Mouse (Mus musculus) mouse embryonic stem cell (cell line): ENCODE results near the gene Washc4.

ENCODE experiments used
- in situ Hi-C, 2 experiments: fragments of 300-500 bp; cut with MboI; formaldehyde crosslinking; loops; 1 replicate in 1 of 2; 3 replicates in 1 of 2; pipeline ENCODE4 v1.14.3; 2019 to 2020; ENCODE audit warnings: low sequenced_read_pairs in 2 of 2, low pct_unique_long_range_greater_than_20kb in 1 of 2, mixed read lengths in 1 of 2; ENCODE audit not compliant: unreplicated experiment in 1 of 2

The Washc4 gene

DNA sequence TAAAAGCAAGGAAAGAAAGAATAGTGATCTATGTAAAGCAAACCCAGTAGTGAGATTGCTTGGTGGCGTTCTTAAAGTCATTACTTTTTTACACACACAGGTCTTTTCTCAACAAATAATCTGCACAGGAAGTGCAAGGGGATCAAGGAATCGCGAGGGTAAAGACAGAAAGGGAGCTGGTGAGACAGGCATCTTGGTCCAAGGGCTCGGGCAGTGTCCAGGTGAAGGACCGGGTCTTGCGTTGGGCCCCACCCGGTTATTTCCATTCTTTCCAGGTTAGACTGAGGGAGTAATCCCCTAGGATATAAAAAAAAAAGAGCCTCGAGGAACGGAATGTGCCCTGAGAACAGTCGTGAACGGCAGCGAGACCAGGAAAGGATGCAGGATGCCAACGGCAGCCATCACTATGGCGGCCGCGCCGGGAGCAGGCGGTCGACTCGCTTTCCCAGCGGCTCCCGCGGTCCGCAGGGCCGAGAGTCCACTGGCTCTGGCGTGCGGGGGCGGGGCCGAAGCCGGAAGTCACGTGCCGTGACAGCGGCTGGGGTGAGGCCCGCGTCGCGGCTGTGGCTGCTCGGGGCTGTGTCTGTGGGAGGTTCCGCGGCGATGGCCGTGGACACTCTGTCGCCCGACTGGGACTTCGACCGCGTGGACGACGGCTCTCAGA lies at the start of gene Washc4:
TSS of gene Washc4 (plus strand) at position 314 of the 664 bp plus-strand sequence.
- in situ Hi-C loops: loop anchor here in 1 of 2 experiments (25.0 kb wide), 1 partner anchor 631 kb away; no protein-coding TSS in a partner anchor

DNA sequence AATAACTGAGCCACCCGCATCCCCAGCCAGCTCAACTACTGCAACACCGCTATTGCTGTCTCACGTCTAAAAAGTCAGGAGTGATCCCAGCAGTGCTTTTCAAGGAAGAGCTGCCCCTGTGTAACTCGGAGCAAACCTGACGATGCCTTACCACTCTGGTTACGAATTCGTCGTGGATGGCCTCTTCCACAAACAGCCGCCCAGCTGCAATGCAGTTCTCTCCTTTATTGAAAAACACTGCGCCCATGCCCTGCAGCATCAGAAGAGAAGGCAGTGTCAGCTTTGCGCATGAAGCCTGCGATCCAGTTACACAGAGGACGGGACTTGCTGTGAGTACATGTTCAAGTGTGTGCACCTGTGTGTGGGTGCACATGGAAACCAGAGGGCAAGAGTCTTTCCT lies 46.2 kb upstream of the Washc4 start:
- in situ Hi-C loops: loop anchor here in 1 of 2 experiments (10.0 kb wide), 1 partner anchor 263 kb away; no protein-coding TSS in a partner anchor

DNA sequence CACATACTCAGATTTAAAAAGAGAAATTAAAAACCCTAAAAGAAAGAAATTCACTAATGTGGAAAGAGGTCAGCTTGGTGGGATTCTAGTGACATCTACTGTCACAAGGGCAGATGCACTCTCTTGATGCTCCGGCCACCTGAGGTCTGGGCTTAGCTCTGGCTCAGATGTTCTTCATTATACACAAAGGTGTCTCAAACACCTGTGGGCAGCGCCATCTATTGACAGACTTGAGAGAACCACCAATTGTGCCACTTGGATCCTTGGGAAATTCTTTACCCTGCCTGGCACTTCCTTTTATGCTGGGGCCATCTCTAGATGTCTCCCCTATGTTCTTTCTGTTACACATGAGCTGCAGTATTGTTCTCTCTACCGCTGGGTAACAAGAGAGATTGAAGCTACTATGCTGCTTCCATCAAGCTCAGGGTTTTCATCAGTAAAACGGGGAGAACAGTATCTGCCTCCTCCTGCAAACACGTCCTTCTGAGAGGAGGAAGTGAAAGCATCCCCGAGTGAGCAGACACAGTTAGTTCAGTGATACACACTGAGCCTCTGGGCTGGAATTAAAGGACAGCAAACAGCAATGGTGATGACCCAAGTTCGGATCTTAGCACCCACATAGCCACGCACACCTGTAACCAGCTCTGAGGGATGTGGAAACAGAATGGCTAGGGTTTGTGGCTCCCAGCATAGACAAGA lies 34.4 kb upstream of the Washc4 start:
- in situ Hi-C loops: loop anchor here (10.0 to 25.0 kb wide), 2 partner anchors 274 to 597 kb away; no protein-coding TSS in a partner anchor

DNA sequence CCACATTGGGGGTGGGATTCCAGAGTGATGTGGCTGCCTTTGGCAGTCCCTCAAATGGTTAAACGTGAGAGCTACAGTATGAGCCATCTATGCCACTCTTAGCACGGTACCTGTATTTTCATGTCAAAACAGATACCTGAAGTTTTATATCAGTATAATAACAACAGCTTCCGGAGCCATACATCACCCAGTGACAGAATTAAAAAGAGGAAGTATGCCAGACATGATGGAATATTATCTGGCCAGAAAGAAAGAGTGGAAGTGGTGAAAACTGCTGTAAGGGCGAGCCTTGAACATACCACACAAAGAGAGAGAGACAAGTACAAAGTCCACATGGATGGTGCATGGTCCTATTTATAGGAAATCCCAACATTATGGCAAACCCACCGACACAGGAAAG lies 32.2 kb upstream of the Washc4 start:
- in situ Hi-C loops: loop anchor here in 1 of 2 experiments (25.0 kb wide), 1 partner anchor 599 kb away; no protein-coding TSS in a partner anchor

DNA sequence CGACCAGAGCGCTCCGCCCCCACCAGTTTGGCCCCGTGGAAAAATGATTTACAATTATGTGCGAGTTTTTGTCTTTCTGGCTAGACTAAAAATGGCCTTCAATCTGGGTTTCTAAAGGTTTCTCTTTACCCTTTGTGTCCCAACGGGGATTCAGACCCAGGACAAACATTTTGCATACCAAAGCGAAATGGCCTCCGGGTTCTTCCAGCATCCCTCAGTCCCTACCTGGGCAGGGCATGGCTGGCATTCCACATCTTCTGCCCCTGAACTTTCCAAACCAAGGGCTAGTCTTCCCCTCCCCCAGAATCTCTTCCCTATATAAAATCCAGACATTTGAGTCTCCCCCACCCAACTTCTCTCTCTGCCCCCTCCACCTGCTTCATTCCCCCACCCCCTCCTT lies 29.8 kb upstream of the Washc4 start:
- in situ Hi-C loops: loop anchor here in 1 of 2 experiments (25.0 kb wide), 1 partner anchor 601 kb away; no protein-coding TSS in a partner anchor

DNA sequence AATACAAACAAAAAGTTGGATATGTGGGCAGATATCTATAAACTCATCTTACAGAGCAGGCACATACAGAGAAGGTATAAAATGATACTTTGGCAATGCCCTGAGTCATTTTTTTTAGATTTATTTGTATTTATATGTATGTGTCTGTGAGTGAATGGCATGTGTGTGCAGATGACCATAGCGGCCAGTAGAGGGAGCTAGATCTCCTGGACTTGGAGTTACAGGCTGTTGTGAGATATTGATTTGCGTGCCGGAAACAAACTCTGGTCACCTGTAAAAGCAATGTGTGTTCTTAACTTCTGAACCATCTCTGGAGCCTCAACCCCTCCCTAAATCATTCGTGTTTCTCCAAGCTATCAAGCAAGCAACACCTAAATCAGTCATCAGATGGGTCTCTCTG lies 22.6 kb upstream of the Washc4 start:
- in situ Hi-C loops: loop anchor here in 1 of 2 experiments (25.0 kb wide), 1 partner anchor 609 kb away; no protein-coding TSS in a partner anchor

DNA sequence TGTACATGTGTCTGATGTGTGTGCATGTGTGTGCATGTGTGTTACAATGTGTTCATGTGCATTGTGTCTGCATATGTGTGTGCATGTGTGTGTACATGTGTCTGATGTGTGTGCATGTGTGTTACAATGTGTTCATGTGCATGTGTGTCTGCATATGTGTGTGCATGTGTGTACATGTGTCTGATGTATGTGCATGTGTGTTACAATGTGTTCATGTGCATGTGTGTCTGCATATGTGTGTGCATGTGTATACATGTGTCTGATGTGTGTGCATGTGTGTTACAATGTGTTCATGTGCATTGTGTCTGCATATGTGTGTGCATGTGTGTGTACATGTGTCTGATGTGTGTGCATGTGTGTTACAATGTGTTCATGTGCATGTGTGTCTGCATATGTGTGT lies 19.3 kb upstream of the Washc4 start:
- in situ Hi-C loops: loop anchor here in 1 of 2 experiments (25.0 kb wide), 1 partner anchor 612 kb away; no protein-coding TSS in a partner anchor

DNA sequence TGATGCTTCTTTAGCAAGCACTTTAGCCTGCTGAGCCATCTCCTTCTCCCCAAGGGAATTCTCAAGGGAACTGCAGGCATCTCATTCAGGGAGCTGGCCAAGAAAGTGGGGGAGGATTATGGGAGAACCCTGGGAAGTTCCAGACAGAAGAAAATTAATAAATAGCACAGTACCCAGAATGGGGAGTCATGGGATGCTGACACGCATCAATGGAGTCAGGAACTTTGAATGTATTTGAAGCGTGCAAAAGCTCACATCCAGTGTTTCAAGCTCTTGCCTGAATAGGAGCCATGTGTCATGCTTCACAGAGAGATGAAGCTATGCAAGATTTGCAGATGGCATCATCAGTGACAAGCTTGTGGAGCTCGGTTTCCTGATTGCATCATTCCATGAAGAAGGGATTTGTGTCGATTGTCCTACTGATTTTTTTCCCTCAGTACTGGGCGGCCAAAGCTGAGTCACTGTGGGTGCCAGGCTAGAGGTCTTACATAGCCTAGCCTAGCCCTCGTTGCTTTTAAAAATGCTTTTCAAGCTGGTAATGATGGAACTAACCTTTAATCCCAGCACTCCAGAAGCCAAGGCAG lies 13.1 kb upstream of the Washc4 start:
- in situ Hi-C loops: loop anchor here in 1 of 2 experiments (25.0 kb wide), 1 partner anchor 618 kb away; no protein-coding TSS in a partner anchor

DNA sequence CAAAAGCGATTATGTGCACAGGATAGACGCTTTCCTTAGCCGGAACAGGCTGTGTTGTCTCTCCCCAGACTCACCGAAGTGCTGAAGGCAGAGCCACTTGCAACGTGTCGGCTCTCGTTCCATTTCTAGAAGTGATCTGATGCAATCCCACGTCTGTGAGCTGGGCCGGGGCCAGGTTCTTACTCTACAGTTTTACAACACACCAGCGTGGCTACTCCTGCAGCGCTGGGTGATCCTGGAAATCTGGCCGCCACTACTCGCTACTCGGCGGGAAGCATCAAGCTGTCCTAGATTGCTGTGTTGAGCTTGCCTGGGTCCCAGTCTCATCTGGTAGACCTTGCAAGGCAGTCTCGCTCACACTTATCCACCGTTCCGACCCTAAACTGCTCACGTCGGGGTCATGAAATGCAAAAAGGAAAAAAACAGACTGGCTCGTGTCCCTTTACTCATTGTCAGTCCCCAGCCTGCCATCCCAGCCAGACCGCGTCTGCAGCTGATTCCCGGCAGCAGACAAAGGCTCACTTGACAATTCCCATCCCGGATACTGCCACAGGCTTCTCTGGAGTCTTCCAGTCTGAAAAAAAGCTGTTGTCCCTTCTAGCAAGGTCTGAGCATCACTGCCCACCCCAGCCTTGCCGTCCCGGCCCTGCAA lies 10.2 kb upstream of the Washc4 start:
- in situ Hi-C loops: loop anchor here in 1 of 2 experiments (25.0 kb wide), 1 partner anchor 621 kb away; no protein-coding TSS in a partner anchor

DNA sequence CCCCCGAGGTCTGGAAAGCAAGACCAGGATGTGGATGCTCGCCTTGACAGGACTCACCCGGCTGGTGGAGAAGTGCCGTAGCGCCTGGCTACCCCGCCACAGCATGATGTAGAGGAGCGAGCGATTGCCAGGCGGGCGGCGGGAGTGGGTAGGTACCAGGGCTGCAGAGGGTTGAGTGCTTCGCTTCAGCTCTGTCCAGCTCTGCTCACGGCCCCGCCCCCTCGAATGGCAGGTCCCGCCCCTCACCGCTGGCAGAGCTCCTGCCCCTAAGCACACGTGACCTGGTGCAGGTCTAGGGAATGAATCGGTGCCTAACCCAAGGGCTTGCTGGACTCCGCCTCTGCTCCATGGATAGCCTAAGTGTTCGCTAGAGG lies 9.7 kb upstream of the Washc4 start, which contains the start of gene Aldh1l2:
TSS of gene Aldh1l2 (minus strand) at position 231 of the 374 bp plus-strand sequence.
- in situ Hi-C loops: loop anchor here in 1 of 2 experiments (25.0 kb wide), 1 partner anchor 622 kb away; no protein-coding TSS in a partner anchor

DNA sequence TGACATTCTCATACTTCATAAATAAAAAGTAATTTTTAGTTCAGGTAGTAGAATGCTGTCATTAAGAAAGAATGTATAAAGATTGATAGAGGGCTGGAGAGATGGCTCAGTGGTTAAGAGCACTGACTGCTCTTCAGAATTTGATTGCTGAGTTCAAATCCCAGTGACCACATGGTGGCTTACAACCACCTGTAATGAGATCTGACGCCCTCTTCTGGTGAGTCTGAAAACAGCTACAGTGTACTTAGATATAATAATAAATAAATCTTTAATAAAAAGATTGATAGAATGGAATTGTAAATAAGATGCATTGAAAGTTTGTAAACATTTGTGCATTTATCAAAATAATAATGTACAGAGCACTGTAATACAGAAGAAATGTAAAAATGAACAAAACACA lies 7.1 kb upstream of the Washc4 start:
- in situ Hi-C loops: loop anchor here in 1 of 2 experiments (25.0 kb wide), 1 partner anchor 624 kb away; no protein-coding TSS in a partner anchor

DNA sequence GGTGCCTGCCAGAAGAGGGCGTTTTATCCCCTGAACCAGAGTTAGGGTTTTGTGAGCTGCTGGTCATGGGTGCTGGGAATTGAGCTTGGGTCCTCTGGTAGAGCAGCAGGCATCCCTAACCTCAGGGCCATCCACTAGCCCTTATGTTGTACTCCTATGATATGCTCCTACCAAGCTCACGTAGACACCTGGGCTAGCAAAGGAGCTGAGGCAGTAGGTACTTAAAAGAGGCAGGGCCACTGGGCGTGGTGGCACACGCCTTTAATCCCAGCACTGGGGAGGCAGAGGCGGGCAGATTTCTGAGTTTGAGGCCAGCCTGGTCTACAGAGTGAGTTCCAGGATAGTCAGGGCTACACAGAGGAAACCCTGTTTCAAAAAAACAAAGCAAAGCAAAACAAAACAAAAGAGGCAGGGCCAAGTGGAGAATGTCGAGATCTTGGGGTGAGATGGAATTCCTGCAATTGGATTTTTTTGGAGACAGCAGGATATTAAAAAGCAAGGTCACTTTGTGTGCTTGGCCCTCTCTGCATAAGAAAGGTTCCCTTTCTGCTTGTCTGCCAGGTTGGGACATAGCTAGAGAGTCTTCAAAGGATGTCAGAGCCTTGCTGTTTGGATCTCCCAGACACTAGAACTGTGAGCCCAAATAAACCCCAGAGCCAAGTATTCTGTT lies 4.1 kb upstream of the Washc4 start:
- in situ Hi-C loops: loop anchor here in 1 of 2 experiments (25.0 kb wide), 1 partner anchor 627 kb away; no protein-coding TSS in a partner anchor

DNA sequence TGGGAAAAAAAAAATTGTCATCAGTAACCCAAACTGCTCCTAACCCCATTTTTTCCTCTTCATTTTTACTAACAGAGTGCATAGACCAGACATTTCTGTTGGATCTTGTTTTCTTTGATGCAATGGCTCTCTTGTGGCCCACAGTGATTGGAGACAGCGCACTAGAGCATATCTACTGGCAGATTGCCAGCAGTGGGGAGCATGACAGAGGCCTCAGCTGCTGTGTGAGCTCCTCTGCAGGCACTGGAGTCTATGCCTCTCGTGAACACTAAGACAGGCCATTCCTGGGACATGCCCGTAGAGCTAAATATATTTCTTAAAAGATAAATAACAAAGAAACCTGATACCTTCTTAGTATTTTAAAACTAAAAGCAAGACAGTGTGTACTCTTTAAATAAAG lies 3.5 kb upstream of the Washc4 start:
- in situ Hi-C loops: loop anchor here in 1 of 2 experiments (25.0 kb wide), 1 partner anchor 628 kb away; no protein-coding TSS in a partner anchor

DNA sequence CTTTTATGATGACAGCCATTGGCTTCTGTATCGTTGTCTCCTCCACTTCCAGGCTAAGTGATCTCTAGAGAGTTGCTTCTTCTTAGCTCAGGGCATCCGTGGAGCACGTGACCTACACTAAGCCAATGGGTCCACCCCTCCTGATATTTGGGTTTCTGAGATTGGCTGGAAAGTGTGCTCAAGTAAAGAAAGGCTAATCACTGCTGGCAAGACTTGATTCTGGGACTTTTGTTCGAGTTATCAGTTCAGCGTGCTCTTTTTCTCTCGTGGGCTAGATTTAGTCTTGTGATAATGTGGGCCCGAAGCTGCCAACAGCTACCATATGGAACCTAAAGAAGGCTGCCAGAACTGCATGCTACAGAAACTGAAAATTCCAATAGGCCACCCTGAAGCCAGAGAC lies 1.3 kb upstream of the Washc4 start:
- in situ Hi-C loops: loop anchor here in 1 of 2 experiments (25.0 kb wide), 1 partner anchor 630 kb away; no protein-coding TSS in a partner anchor

DNA sequence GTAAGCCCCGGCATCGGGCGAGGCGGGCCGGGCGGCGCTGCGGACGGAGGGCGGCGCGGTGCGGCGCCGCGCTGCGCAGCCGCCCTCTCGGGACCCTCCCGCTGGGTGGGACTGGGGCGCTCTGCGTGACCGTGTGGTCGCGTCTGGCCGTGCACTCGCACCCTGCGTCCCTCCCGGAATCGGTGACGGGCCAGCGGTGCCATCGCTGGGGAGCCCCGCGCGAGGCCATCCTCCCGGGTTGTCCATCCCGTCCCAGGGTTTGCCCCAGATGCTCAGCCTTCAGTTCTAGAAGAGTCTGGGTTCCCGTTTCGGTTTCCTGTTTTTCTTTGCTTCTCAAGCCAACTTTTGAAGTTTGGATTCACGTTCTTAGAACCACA lies 539 bp downstream of the Washc4 start:
- in situ Hi-C loops: loop anchor here in 1 of 2 experiments (25.0 kb wide), 1 partner anchor 632 kb away; no protein-coding TSS in a partner anchor

DNA sequence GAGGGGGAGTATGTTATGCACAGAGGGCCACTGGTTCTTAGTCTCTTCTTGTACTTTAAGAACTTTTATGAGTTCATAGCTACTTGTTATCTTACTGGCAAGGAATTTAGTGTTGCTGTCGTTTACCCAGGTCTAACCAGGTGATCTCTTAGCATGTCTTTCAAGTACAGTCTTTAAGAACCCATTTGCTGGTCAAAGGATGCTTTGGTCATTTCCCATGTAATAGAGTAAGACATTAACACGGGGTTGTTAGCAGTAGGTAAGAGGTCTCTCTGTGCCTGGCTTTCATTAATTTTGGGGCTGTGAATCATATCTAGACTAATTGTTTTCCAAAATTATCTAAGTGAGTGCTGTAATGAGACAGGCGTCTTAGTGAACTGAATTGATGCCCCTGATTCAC lies 1.8 kb downstream of the Washc4 start:
- in situ Hi-C loops: loop anchor here in 1 of 2 experiments (25.0 kb wide), 1 partner anchor 633 kb away; no protein-coding TSS in a partner anchor

DNA sequence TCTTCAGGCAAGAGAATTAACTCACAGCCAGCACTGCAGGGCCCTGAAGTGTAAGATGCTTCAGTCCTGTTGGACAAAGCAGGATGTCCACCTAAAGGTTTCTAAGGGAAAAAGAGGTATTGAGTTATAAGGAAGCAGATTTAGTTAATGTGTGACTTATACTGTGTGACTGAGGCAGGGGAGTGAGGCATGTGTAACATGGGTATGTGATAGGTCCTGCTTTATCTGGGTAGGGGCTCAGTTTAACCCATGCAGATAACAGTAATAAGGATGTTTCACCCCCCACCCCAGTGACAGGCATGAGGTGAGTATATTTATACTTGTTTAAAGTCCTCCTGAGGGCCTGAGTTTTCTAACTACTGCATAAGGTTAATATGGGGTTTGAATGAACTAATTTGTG lies 19.5 kb downstream of the Washc4 start:
- in situ Hi-C loops: no loop called here
